Mouse (Mus musculus) erythroid progenitor cell, adult 5-6 weeks (primary cell): ENCODE results near the gene Dnaja3. TPM values are rescaled to one million over a fixed set of nuclear protein-coding genes. Genes with fewer than 3 reads are reported as not detected.
A peak's percentile ranks its signal among the peaks of the same experiment; 100 is the strongest.

Source experiments
- ATAC-seq: replicated peaks from 2 replicates; pipeline ENCODE4 v1.8.0; 2016; ENCODE audit warnings: moderate number of reproducible peaks, mild to moderate bottlenecking, moderate TSS enrichment, inconsistent platforms; ENCODE audit not compliant: poor library complexity, low FRiP score, severe bottlenecking
- total RNA-seq, 2 experiments: library from RNA; stranded (forward) in 1 of 2; stranded (reverse) in 1 of 2; fragments of 150-400 nt in 1 of 2; fragments of 186-747, 209-891 nt in 1 of 2; gene quantifications; 2 replicates each; pipeline versions ENCODE4 v1.2.3 to v1.2.4; 2015 to 2017; ENCODE audit warnings: low replicate concordance in 2 of 2

Gene Dnaja3
- total RNA-seq, 2 experiments from 2014 or later, result 10.1 to 14.3 TPM

DNA sequence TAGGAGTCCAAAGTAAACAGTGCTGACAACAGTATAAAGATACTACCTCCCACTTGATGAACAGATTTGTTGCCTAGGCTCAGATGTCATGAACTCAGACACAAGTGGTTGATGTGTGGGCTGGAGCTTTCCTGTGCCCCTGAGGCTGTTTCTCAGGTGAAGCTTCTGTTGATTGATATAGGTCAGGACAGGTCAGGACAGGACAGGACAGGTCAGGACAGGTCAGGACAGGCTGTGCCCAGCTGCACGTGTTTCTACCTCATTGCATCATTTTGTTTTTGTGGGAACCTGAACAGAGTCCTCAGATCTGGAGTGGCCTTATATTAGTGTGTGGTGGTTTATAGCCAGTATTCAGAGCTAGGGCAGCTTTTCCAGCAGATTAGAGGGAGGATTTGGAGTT is 62.9 kb downstream of the Dnaja3 start:
- no peak for ATAC-seq

DNA sequence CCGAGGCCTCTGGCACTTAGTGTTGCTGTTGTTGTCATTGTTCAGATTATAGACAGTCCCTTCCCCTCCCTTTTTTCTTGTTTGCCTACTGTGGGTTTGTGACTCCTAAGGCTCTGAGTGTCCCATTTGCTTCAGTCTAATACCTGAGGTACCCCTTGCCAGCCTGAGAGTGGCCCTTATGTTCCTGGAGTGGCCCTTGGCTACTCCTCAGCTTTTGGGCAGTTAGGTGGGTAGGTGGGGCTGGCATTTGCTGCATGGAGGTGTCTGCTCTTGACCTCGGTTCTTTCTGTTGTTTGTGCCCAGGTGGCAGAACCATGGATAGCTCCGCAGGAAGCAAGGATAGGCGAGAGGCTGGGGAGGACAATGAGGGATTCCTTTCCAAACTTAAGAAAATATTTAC is 65.8 kb downstream of the Dnaja3 start:
- no peak for ATAC-seq

DNA sequence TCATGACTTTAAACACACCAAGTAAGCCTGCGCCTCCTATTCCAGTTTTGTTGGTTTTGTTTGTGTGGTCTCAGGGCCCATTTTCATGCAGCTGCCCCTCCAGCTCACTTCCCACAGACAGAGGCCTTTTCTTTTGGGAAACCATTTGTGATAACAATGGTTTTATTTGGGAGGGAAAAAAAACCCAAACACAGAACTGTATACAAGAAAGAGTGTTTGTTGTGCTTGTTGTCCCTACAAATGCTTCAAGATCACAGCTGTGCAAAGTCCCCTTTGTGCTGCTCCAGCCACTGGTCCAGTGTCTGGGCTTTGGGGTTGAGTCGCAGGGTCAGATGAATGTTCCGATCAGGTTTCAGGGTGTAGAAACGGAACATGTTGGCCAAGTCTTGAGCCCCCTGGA is 71.4 kb downstream of the Dnaja3 start:
- ATAC-seq, result no peak

DNA sequence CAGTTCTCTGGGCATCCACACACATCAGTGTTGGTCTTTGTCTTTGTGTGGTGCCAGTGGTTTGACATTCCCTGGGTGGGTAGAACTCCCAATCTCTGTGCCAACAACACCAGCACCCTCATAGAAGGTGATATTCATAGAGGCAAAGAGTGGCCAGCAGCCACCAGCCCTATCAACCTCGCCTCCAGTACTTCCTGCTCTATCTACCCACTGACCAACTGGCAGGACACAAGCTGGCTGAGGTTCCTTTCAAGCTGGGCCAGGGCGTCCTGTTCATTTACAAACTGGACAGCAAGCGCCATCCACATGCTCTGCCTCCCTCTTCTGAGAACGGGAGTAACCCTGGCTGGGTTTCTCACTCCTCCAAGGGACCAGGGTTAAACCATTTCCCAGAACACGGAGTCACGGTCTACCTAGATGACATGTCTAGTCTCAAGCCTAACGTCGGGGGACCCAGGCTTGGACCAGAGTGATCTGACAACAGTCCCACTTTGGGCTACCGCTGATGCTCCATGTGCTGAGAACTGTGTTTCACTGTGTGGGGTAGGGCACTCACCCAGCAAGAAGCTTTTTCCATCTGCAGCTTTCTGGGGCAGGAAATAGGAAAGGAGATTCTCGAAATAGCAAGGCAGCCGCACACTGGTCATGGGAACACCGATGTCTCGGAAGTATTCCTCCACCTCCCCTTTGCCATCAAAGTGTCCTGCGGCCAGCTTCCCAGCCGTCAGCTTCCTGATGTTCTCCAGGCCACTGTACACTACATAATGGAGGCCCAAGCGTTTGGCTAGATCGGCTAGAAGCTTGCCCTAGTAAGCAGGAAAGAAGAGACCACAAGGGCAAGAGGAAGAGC is 74.3 kb downstream of the Dnaja3 start:
- ATAC-seq, result no peak

DNA sequence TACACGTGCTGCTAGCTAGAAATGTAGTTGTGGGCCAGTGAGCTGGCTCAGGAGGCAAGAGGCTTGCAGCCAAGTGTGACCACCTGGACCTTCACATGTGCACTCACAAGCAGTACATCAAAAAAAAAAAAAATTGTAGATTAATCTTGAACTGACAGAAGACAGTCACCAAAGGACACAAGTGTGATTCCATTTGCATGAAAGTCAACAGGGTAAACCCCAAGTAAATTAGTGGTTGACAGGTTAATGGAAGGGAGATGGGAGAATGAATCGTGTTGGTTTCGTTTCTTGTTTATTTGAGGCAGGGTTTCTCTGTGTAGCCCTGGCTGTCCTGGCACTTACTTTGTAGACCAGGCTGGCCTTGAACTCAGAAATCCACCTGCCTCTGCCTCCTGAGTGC is 78.1 kb downstream of the Dnaja3 start:
- ATAC-seq, result no peak

DNA sequence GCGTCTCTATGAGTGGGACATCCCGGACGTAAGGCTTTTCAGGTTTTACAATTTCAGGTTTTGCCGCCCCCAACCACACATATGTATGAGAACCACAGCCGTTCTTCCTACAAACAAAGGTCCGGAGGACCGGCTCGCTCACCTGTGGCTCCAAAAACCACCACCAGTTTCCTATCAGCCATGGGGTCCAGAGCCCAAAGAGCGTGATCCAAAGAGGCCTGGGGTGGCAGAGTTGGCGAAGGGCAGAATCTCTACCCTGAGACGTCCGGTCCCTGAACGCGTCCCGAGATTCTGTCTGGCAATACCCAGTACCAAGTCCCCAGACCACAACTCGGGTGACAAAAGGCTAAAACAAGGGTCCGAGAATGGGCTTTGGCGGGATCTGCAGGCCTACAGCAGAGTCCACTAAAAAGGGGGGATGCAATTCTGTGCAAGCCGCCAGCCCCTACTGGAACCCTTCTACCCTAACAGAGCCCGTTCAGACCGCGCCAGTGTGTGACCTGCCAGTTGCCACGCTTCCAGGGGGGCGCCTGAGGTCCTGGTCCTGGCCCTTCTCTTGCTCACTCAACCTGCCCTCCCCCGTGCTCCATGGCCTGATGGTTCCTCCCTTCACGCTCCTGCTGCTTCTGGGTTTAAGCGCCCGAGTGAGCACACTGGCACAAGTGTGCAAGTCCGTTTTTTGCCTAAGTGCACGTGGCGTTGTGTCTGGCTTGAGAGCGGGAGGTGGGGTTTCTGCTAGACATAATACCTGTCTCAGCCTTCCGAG is 79.1 kb downstream of the Dnaja3 start, which contains the start of gene Nmral1:
Gene Nmral1 (minus strand): TSS at position 604 of the 766 bp plus-strand sequence.
- peak; percentile 94 for ATAC-seq

DNA sequence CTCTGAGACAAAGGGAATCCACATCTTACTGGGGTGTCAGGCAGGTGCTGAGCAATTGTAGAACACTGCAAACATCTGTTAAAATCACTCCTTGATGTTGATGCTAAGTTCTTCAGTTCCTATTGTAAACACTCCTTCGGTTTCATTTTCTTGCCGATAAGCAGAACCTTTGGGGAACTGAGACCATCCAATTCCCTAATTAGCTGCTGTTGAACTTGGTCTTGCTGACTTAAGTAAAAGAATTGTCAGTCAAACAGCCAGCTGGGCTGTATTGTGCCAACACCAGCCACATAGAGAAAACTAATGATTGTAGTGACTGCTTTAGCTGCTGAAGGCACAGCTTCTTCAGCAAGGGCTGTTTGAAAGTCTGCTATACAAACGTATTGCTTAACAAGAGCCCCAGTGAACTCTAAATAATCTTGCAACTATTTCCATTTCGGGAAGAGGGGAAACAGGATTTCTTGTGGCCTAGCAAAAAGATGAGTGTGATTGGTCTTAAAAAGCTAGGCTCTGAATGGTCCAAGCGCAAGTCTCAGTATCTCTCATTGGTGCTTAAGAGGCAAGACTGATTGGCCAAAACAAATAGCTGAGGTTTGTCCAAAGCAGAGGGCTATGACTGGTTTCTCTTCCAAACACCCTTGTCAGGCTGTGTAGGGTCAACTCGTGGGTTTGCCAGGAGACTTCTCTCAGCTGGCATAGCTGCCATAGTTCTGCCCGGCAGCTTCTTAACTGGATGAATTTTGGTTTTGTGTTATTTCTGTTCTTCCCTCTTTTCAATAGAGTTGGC is 82.5 kb downstream of the Dnaja3 start:
- ATAC-seq, result no peak

DNA sequence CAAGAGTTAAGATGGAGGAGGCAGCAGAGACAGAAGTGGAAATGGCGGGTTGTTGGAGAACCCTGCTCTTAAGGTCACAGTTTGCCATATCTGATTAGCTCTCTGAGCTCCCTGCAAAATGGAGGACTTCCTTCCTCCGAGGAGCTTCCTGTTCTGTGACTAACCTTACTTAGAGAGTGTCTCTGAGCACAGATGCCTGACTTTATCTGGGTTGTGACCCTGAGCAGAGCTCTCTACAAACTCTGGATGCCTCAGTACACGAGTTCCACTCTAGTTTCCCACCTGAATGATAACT is 83.1 kb downstream of the Dnaja3 start:
- ATAC-seq, result no peak

DNA sequence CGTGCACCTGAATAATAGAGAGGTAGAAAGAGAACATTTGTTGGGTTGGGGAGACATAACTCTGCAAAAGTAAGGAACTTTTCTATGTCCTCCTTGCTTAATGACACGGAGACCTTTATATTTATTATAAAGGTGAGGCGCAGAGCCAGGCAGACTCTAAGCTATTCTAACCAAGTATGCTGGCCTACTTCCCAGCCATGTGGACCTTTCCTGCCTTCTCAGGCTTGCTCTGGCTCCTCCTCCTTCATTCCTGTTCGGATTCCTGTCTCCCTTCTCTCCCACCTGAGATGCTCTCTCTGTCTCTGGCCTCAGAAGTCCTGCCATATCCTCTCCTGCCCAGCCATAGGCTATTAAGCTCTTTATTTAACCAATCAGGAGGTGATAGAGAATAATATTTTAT is 85.5 kb downstream of the Dnaja3 start:
- ATAC-seq, result no peak

DNA sequence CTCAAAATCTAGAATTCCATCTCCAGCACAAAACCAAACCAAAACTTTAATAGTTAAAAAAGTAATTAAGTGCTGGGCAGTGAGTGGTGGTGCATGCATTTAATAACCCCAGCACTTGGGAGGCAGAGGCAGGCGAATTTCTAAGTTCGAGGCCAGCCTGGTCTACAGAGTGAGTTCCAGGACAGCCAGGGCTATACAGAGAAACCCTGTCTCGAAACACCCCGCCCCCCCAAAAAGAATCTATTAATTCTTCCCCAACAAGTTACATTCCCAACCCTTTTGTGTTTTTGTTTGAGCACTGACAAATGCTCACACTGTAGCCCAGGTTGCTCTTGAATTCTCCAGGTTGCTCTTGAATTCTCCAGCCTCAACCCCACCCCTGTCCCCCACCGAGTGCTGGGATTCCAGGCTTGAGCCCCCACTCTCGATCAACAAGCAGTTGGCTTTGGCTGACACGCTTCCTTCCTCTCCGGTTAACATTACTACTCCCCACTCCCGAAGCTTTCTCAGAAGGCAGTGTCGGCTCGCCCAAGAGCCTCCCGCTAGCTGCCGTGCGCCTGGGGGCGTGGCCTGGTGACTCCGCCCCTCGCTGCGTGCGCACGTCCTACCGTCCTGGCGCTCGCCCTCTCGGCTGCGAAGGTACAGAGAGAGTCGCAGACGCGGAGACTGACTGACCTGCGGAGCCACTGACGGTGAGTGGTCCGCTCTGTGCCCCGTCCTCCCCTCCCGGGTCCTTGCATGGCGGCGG is 86.2 kb downstream of the Dnaja3 start, which contains the start of gene Hmox2:
Gene Hmox2 (plus strand): TSS at position 582 of the 748 bp plus-strand sequence.
- peak; percentile 99 for ATAC-seq

DNA sequence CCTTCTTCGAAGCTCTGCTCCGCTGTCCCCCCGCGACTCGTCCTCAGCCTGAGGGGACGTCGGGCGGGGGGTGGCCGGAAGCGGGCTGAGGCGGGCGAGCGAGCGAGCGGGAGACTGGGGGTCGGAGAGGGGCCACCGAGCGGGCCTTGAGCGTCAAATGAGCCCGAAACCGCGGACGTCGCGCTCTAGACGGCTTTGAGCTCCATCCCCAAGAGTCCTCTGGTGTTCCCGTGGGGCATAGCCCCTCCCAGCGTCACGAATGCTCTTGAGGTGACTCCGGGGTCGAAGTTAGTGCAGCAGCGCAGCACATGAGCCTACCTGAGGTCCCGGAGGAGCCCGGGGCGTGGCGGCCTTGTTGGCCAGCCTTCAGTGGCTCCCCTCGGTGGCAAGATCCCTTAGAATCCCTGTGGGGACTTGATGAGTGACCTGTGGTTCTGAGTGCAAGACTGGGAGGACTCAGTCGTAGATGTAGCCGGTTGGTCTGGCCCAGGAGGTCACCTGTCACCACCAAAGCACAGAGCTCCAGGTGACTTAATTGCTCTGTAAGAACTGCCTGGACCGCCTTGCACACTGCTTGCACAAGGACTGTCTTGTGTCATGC is 86.8 kb downstream of the Dnaja3 start:
- peak; percentile 59 for ATAC-seq

DNA sequence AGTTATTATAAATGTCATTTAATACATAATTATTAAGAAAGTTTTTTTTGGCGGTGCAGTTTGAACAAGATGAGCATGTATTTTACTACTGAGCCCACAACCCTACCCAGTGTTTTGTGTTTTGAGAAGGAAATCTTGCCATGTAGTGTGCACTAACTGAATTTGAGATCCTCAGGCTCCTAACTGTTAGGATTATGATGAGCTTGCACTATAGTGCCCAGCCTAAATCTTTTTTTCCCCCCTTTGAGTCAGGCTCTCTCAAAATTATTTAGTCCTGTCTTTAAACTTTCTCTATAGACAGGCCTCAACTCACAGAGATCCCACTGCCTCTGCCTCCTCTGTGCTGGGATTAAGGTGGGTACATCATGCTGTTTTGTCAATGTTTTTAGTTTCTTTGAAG is 87.7 kb downstream of the Dnaja3 start:
- no peak for ATAC-seq

DNA sequence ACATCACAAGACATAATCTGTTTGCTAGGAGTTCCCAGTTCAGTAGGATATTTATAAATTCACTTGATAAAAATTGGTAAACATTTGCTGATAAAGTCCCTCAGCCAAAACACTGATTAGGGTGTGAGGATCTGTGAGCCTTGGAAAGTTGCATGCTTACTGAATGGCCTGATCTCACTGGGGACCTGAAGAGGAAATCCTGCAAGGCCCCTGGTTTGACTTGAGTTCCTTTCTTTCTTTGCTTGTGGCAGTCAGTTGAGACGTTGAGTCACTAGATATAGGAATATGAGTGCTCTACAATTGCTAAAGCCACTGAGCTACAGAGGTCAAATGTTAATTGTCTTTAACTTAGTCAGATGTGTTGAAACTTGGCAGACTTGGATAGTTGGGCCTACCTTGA is 88.2 kb downstream of the Dnaja3 start:
- ATAC-seq, result no peak

DNA sequence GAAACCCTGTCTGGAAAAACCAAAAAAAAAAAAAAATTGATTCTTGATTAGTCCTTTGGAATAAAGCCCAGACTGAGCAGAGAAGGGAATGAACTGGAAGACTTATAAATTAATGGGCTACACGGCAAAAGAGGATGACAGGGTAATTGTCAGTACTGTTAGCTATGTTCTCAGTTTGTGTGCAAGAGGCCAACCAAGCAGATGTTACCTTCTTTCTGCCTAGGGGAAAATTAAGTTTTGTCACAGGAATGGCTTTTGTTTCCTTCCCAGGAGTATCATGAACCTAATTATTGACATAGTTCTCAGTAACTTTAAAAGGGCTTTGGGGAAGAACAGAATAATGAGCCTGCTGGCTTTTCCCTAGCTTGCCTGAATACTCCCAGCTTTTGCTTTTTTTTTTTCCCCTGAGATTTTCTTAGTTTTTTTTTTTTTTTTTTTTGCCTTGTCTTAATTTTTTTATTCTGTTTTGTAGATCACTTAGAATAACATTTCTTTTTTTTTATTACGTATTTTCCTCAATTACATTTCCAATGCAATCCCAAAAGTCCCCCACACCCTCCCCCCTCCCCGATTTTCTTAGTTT is 91.1 kb downstream of the Dnaja3 start:
- ATAC-seq, result no peak

DNA sequence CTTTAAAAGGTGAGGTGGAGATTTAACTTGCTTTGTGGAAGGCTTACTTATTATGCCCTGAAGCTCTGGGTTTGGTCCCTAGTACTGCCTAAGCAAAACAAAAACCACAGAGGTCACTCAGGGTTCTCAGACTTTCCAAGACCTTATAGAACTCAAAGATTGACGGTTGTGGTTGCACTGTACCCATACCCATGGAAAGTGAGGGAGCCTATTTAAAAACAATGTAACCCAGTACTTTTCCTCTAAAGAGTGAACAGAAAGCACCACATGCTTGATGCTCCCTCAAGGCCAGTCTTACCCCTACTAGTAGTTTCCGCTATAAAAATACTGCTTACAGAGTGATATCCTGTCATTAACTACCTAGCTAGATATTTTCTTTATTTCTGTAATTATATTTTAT is 96.5 kb downstream of the Dnaja3 start:
- no peak for ATAC-seq

DNA sequence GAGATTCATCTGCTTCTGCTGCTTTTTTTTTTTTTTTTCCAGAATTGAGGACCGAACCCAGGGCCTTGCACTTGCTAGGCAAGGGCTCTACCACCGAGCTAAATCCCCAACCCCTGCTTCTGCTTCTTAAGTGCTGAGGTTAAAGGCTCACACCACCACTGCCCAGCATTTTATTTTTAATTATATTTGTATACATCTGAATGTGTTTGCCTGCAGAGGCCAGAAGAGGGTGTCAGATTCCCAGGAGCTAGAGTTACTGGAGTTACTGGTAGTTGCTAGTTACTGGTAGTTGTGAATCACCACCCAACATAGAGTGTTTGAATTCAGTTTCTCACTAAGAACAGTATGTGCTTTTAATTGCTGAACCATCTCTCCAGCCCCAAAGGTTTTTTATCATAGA is 100.2 kb downstream of the Dnaja3 start:
- ATAC-seq, result no peak

DNA sequence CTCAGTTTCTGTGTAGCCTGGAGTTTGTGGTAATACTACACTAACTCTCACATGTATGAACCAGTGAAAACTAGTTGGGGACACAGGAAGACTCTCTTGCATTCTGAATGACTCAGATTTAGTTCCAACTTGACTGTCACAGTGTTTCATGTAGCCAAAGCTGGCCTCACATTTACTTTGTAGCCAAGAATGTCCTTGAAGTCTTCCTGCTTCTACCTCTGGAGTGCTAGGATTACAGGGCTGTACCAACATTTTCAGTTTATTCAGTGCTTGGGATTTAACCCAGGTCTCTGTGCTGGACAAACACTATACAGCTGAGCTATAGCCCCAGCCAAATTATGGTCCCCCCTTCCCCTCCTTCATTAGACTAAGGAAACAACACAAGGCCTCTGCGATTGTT is 102.4 kb downstream of the Dnaja3 start:
- ATAC-seq, result no peak

DNA sequence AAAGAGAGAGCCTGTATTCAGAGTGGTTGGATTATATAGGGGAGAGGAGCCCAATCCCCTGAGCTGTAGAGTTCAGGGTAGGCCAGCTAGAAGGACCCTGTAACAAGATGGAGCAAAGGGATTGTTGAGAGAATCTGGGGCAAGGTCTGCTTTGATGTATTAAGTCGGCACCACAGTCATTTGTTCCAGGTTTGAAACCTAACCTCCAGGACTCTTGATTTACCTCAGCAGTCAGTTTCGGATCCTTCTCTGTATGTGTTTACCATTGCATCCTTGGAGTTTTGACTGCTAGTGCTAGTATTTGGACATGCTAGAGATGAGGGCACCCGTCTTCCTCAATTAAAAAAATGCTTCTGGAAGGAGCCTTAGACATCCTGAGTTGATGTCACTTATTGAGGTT is 112.4 kb downstream of the Dnaja3 start:
- ATAC-seq, result no peak

DNA sequence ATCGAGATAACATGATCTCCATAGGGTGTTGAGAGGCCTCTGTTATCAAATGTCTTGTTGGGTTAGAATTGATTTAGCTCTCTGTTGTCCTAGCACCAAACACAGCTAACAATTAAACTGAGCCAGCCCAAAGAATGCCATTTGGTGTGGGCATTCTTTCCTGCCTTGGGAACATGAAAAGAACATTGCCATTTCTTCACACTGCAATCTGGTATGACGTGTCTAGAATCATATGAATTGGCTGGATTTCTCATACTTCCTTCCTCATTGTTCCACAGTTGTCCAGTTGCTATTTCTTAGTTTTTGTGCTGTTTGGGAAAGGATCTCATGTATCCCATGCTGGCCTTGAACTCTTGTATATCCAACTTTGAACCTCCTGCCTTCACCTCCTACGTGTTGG is 114.3 kb downstream of the Dnaja3 start:
- ATAC-seq, result no peak
